Mouse (Mus musculus) hindbrain, embryonic 13.5 days (tissue): ENCODE measurements around the gene Dnal4. TPM values are rescaled to one million over a fixed set of nuclear protein-coding genes. Genes with fewer than 3 reads are reported as not detected.

Source experiments
- ATAC-seq: fragments of 200-750 bp; cut with Nextera tagmentation; 2 replicates; pipeline ENCODE4 v1.8.0; 2017; ENCODE audit warnings: moderate TSS enrichment; ENCODE audit not compliant: low FRiP score
- H3K27ac ChIP-seq: fragments of 300-500 bp; sonication (generic); 2 replicates; pipeline ENCODE4 v1.5.1; 2015; ENCODE audit warnings: inconsistent platforms, mild to moderate bottlenecking, moderate library complexity
- H3K27me3 ChIP-seq: fragments of 300-500 bp; sonication (generic); 2 replicates; pipeline ENCODE4 v1.6.1; 2015; ENCODE audit warnings: mild to moderate bottlenecking, inconsistent platforms
- H3K36me3 ChIP-seq: fragments of 300-500 bp; sonication (generic); 2 replicates; pipeline ENCODE4 v1.6.1; 2015; ENCODE audit warnings: mild to moderate bottlenecking, inconsistent platforms
- H3K4me1 ChIP-seq: fragments of 300-500 bp; sonication (generic); replicated peaks from 2 replicates; pipeline ENCODE4 v1.6.1; 2015; ENCODE audit warnings: inconsistent platforms
- H3K4me2 ChIP-seq: fragments of 300-500 bp; sonication (generic); 2 replicates; pipeline ENCODE4 v1.6.1; 2015; ENCODE audit warnings: inconsistent platforms, mild to moderate bottlenecking, moderate library complexity
- H3K4me3 ChIP-seq: fragments of 300-500 bp; sonication (generic); 2 replicates; pipeline ENCODE4 v1.5.1; 2015; ENCODE audit warnings: mild to moderate bottlenecking, inconsistent platforms
- H3K9ac ChIP-seq: fragments of 300-500 bp; sonication (generic); 2 replicates; pipeline ENCODE4 v1.6.1; 2015; ENCODE audit warnings: mild to moderate bottlenecking, inconsistent platforms
- H3K9me3 ChIP-seq: fragments of 300-500 bp; sonication (generic); 2 replicates; pipeline ENCODE4 v1.6.1; 2016; ENCODE audit warnings: inconsistent platforms
- WGBS: fragments of 180-500 bp; shearing (Covaris S2); methylation state at CpG from one replicate; pipeline ENCODE4 v1.1.7; 2015; 5-methylcytosine and 5-hydroxymethylcytosine counted together
- polyA plus RNA-seq: library from polyadenylated mRNA; unstranded; fragments of >200 nt; fragmentation: Nextera tagmentation; extraction: Ambion mirVana; gene quantifications from 2 replicates; pipeline ENCODE4 v1.2.1, GENCODE M21; 2015

The Dnal4 gene
- polyA plus RNA-seq, 1 experiment from 2014 or later: 83.5 TPM

GRCm38 (mm10) chr15:79723439-79723838 is 54.2 kb downstream of the Dnal4 start:
- H3K4me3 ChIP-seq: no peak overlapping the region
- no peak overlapping the region for H3K9ac ChIP-seq
- H3K27me3 ChIP-seq: no peaks in the 10 kb centered on the region
- 0 out of 2 replicates have a peak overlapping the region, but pooled peaks have one; percentile 35 for H3K27ac ChIP-seq
- H3K36me3 ChIP-seq: peaks cover 80% of the 10 kb centered on the region
- no peak for ATAC-seq
- H3K9me3 ChIP-seq: no peaks in the 10 kb centered on the region
- H3K4me1 ChIP-seq: peaks cover 6% of the 10 kb centered on the region; the same call in 1 of the 2 replicates
- H3K4me2 ChIP-seq: no peak overlapping the region
- WGBS: 29% methylated on average over 1 of the region's 1 CpGs

- H3K4me2 ChIP-seq: no peak overlapping the region
- H3K4me3 ChIP-seq: no peak overlapping the region
- no peak overlapping the region for H3K27ac ChIP-seq
- no peaks in the 10 kb centered on the region for H3K27me3 ChIP-seq
- H3K4me1 ChIP-seq: 0 out of 2 replicates have a peak, but pooled peaks cover 4% of the 10 kb centered on the region
- WGBS: 92% methylated on average over 4 of the region's 4 CpGs
- no peak overlapping the region for H3K9ac ChIP-seq
- ATAC-seq: no peak
- H3K9me3 ChIP-seq: no peaks in the 10 kb centered on the region
- H3K36me3 ChIP-seq: peaks cover 80% of the 10 kb centered on the region
These were observed 56.9 kb downstream of the Dnal4 start for GRCm38 (mm10) chr15:79720796-79721195.

GRCm38 (mm10) chr15:79720267-79720666 is 57.4 kb downstream of the Dnal4 start:
- Histone ChIP-seq H3K4me3 (no peak overlapping the region), H3K4me2 (no peak overlapping the region), H3K9me3 (no peaks in the 10 kb centered on the region), H3K27ac (no peak overlapping the region), H3K9ac (no peak overlapping the region), H3K36me3 (peaks cover 80% of the 10 kb centered on the region), H3K4me1 (0 out of 2 replicates have a peak, but pooled peaks cover 4% of the 10 kb centered on the region), H3K27me3 (no peaks in the 10 kb centered on the region)
- 93% methylated on average over 8 of the region's 8 CpGs for WGBS
- ATAC-seq: no peak

GRCm38 (mm10) chr15:79716710-79717109 is 60.9 kb downstream of the Dnal4 start:
- no peak overlapping the region; the same call in 1 of the 2 replicates for H3K9ac ChIP-seq
- no peak overlapping the region for H3K4me3 ChIP-seq
- H3K9me3 ChIP-seq: no peaks in the 10 kb centered on the region
- H3K27ac ChIP-seq: no peak overlapping the region
- H3K27me3 ChIP-seq: no peaks in the 10 kb centered on the region
- H3K4me1 ChIP-seq: no peaks in the 10 kb centered on the region
- WGBS: 84% methylated on average over 6 of the region's 6 CpGs
- H3K36me3 ChIP-seq: peaks cover 97% of the 10 kb centered on the region
- ATAC-seq: no peak
- no peak overlapping the region for H3K4me2 ChIP-seq

- no peak for ATAC-seq
- Histone ChIP-seq H3K4me3 (no peak overlapping the region), H3K36me3 (peaks cover 99% of the 10 kb centered on the region), H3K9ac (no peak overlapping the region), H3K4me1 (no peaks in the 10 kb centered on the region), H3K9me3 (no peaks in the 10 kb centered on the region), H3K27ac (no peak overlapping the region), H3K4me2 (no peak overlapping the region), H3K27me3 (no peaks in the 10 kb centered on the region)
- 95% methylated on average over 7 of the region's 7 CpGs for WGBS
These were observed 62.0 kb downstream of the Dnal4 start for GRCm38 (mm10) chr15:79715646-79716045.

Other genes with a start within 250 kb of the Dnal4 start
- 59.2 and 61.0 TPM in 2 replicates for gene Ddx17, start 231.1 kb downstream of the Dnal4 start, polyA plus RNA-seq
- gene Dmc1, start 172.7 kb downstream of the Dnal4 start, polyA plus RNA-seq: 0.82 and 1.00 TPM in 2 replicates
- gene Fam227a, start 118.9 kb downstream of the Dnal4 start, polyA plus RNA-seq: 5.4 and 5.6 TPM in 2 replicates
- gene Cby1, start 118.7 kb downstream of the Dnal4 start, polyA plus RNA-seq: 84.2 and 85.8 TPM in 2 replicates
- gene Tomm22, start 107.0 kb downstream of the Dnal4 start, polyA plus RNA-seq: 246 and 253 TPM in 2 replicates
- gene Josd1, start 89.9 kb downstream of the Dnal4 start, polyA plus RNA-seq: 19.1 and 20.2 TPM in 2 replicates
- 44.8 and 45.2 TPM in 2 replicates for gene Gtpbp1, start 87.0 kb downstream of the Dnal4 start, polyA plus RNA-seq
- 9.8 and 10.2 TPM in 2 replicates for gene Sun2, start 35.3 kb downstream of the Dnal4 start, polyA plus RNA-seq
- 21.0 and 21.4 TPM in 2 replicates for gene Nptxr, start 26.9 kb upstream of the Dnal4 start, polyA plus RNA-seq
- 0.34 and 0.51 TPM in 2 replicates for gene Npcd, start 56.4 kb upstream of the Dnal4 start, polyA plus RNA-seq
- gene Cbx6, start 56.8 kb upstream of the Dnal4 start, polyA plus RNA-seq: 50.2 and 52.6 TPM in 2 replicates
- 4.5 and 4.7 TPM in 2 replicates for gene Apobec3, start 113.8 kb upstream of the Dnal4 start, polyA plus RNA-seq
- 3.6 and 3.7 TPM in 2 replicates for gene Cbx7, start 193.3 kb upstream of the Dnal4 start, polyA plus RNA-seq
- 2.4 and 2.8 TPM in 2 replicates for gene Pdgfb, start 237.1 kb upstream of the Dnal4 start, polyA plus RNA-seq